Mouse (Mus musculus) gastrocnemius, postnatal 25 days (tissue): ENCODE measurements around the gene Slc11a2. TPM values are rescaled to one million over a fixed set of nuclear protein-coding genes. Genes with fewer than 3 reads are reported as not detected.
"Not testable (repeated sequence)": the region's sequence is repeated elsewhere in the genome, so short reads cannot be mapped to it uniquely, and the experiment has no call there.

Experiments used
- DNase-seq: peaks from one replicate; pipeline ENCODE4 v3.0.0; 2022
- total RNA-seq, 2 experiments: library from RNA; stranded (reverse); gene quantifications; 1 replicate in 1 of 2; 2 replicates in 1 of 2; pipeline ENCODE4 v1.2.3; 2021

Slc11a2 gene
- total RNA-seq, 2 experiments from 2014 or later, result 36.7 to 41.9 TPM

GRCm38 (mm10) chr15:100436112-100436511 lies 11.2 kb upstream of the Slc11a2 start:
- DNase-seq, result no peak

GRCm38 (mm10) chr15:100433234-100433633 lies 8.4 kb upstream of the Slc11a2 start:
- no peak for DNase-seq

- no peak for DNase-seq
Observed at GRCm38 (mm10) chr15:100429959-100430565, 5.2 kb upstream of the Slc11a2 start.

- DNase-seq, result no peak
Observed at GRCm38 (mm10) chr15:100428296-100428905, 3.5 kb upstream of the Slc11a2 start.

- DNase-seq, result peak; percentile 35
Observed at GRCm38 (mm10) chr15:100423916-100424315, 956 bp downstream of the Slc11a2 start.

- peak; percentile 97 for DNase-seq
Observed at GRCm38 (mm10) chr15:100422899-100423860, 1.7 kb downstream of the Slc11a2 start.

- DNase-seq, result no peak
Observed at GRCm38 (mm10) chr15:100422476-100422875, 2.4 kb downstream of the Slc11a2 start.

GRCm38 (mm10) chr15:100421758-100422197 lies 3.1 kb downstream of the Slc11a2 start, which contains the start of gene Gm5475:
Gene Gm5475, plus strand, starts transcription at chr15:100422147.
- not testable (repeated sequence) for DNase-seq

GRCm38 (mm10) chr15:100421059-100421757 lies 3.7 kb downstream of the Slc11a2 start:
- DNase-seq, result no peak

- no peak for DNase-seq
Observed at GRCm38 (mm10) chr15:100419901-100420745, 4.7 kb downstream of the Slc11a2 start.

- peak; percentile 21 for DNase-seq
Observed at GRCm38 (mm10) chr15:100419311-100419710, 5.6 kb downstream of the Slc11a2 start.

GRCm38 (mm10) chr15:100417854-100418450 lies 6.9 kb downstream of the Slc11a2 start:
- DNase-seq, result no peak

GRCm38 (mm10) chr15:100415684-100416083 lies 9.2 kb downstream of the Slc11a2 start:
- DNase-seq, result no peak

GRCm38 (mm10) chr15:100414942-100415341 lies 9.9 kb downstream of the Slc11a2 start:
- no peak for DNase-seq

- peak; percentile 64 for DNase-seq
Observed at GRCm38 (mm10) chr15:100414011-100414410, 10.9 kb downstream of the Slc11a2 start.

GRCm38 (mm10) chr15:100413306-100413705 lies 11.6 kb downstream of the Slc11a2 start:
- DNase-seq, result no peak

GRCm38 (mm10) chr15:100411731-100412130 lies 13.1 kb downstream of the Slc11a2 start:
- DNase-seq, result no peak

- DNase-seq, result no peak
Observed at GRCm38 (mm10) chr15:100410918-100411672, 13.8 kb downstream of the Slc11a2 start.

GRCm38 (mm10) chr15:100406088-100406487 lies 18.8 kb downstream of the Slc11a2 start:
- no peak for DNase-seq
